In the genomic region with DNA sequence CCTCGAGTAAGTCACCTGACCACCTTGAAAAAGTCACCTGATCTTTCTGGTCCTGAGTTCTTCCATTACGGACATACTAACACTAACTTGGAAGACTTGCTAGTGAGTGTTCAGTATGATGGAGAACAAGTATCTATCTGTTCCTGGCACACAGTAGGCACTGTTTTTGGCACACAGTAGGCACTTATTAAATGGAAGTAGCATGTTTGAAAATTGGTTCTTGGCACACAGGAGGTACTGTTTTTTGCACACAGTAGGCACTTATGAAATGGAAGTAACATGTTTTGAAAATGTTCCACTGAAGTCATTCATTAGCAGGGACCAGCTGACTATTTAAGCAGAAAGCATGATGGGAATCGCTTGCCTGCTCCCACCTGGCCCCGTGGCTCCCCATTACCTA, we compare ENCODE assay signal across 30 mouse cellular contexts. TPM values are rescaled to one million over a fixed set of nuclear protein-coding genes. Genes with fewer than 3 reads are reported as not detected.
"Had no signal": no experiment of that assay in that cellular context is flagged by ENCODE, and none has a peak within 500 bp of the region (broad histone marks: within the 10 kb centered on the region; RNA-seq: fewer than 3 reads in every experiment).

No protein-coding gene starts in this region.

- H3K9ac ChIP-seq: embryonic facial prominence, embryonic 12.5 days; embryonic facial prominence, embryonic 15.5 days; forebrain, embryonic 12.5 days; forebrain, embryonic 13.5 days; forebrain, embryonic 15.5 days; forebrain, postnatal 0 days had no signal

- H3K4me3 ChIP-seq: embryonic facial prominence, embryonic 12.5 days; embryonic facial prominence, embryonic 15.5 days; erythroblast, embryonic 14.5 days; forebrain, embryonic 10.5 days; forebrain, embryonic 12.5 days; forebrain, embryonic 13.5 days; forebrain, embryonic 15.5 days; gastrocnemius, adult 2 months; heart, adult 2 months had no signal

- DNase-seq: cerebellum, adult 8-10 months; cerebellum, adult 9-10 months; cerebellum, adult 9-11 months; cerebellum, postnatal 10 days; cerebellum, postnatal 14 days; cerebellum, postnatal 25 days; cerebellum, postnatal 36 days; embryo, embryonic 11 days; forebrain, postnatal 0 days; gastrocnemius, adult 2 months; gastrocnemius, postnatal 10 days; gastrocnemius, postnatal 14 days; gastrocnemius, postnatal 25 days; gastrocnemius, postnatal 36 days; heart, adult 11 months; heart, adult 18-20 months; heart, adult 2 months had no signal

- H3K27me3 ChIP-seq: embryonic facial prominence, embryonic 12.5 days; embryonic facial prominence, embryonic 15.5 days had no signal

- H3K36me3 ChIP-seq: embryonic facial prominence, embryonic 12.5 days; embryonic facial prominence, embryonic 15.5 days; forebrain, embryonic 10.5 days; forebrain, embryonic 12.5 days; forebrain, embryonic 15.5 days had no signal

- H3K27ac ChIP-seq: embryonic facial prominence, embryonic 12.5 days; embryonic facial prominence, embryonic 15.5 days; forebrain, embryonic 10.5 days; forebrain, embryonic 12.5 days; forebrain, embryonic 13.5 days; forebrain, embryonic 15.5 days; gastrocnemius, adult 2 months; heart, adult 2 months had no signal

- H3K4me1 ChIP-seq: forebrain, embryonic 10.5 days; forebrain, embryonic 12.5 days; forebrain, embryonic 13.5 days; forebrain, embryonic 15.5 days had no signal

- H3K9me3 ChIP-seq: embryonic facial prominence, embryonic 12.5 days; embryonic facial prominence, embryonic 15.5 days; forebrain, embryonic 10.5 days; forebrain, embryonic 12.5 days; forebrain, embryonic 13.5 days; forebrain, embryonic 15.5 days had no signal

- ATAC-seq: forebrain, embryonic 13.5 days; forebrain, embryonic 14.5 days; forebrain, embryonic 15.5 days; forebrain, embryonic 16.5 days; forebrain, postnatal 0 days had no signal

- H3K4me2 ChIP-seq: embryonic facial prominence, embryonic 12.5 days; embryonic facial prominence, embryonic 15.5 days; forebrain, embryonic 12.5 days; forebrain, embryonic 13.5 days; forebrain, embryonic 15.5 days had no signal

RNA-seq across cellular contexts. Expression of a gene that starts 13.6 kb away (rescaled TPM):
- total RNA-seq: common myeloid progenitor, adult 5-6 weeks; gastrocnemius, adult 18-20 months; gastrocnemius, adult 2 months; gastrocnemius, adult 8-10 months; gastrocnemius, postnatal 36 days; granulocyte monocyte progenitor cell, adult 5-6 weeks had no signal
- polyA plus RNA-seq: erythroblast, embryonic 14.5 days had no signal
